Mouse (Mus musculus): ENCODE data around the gene Ttbk2. TPM values are rescaled to one million over a fixed set of nuclear protein-coding genes. Genes with fewer than 3 reads are reported as not detected.

Gene Ttbk2
- total and polyA plus RNA-seq, 3 experiments, result 0.76 to 1.4 (median 1.2) TPM

- Histone ChIP-seq H3K36me3 (replicated peaks in 1 of 2; ENCODE audit: control insufficient read depth in 1 of 2, insufficient read depth in 1 of 2, low read length in 1 of 2) (peaks cover 66 to 91% of the 10 kb centered on the region in 2 experiments), H3K9ac (ENCODE audit: insufficient read depth, low read depth) (no peak overlapping the region), H3K27me3 (replicated peaks) (no peaks in the 10 kb centered on the region), H3K9me3 (replicated peaks; ENCODE audit: low read length) (no peaks in the 10 kb centered on the region), H3K27ac (ENCODE audit: insufficient read depth, low read depth) (no peak overlapping the region), H3K4me2 (ENCODE audit: insufficient read depth, low read depth, poor library complexity, severe bottlenecking) (no peak overlapping the region), H3K4me3 (replicated peaks in 1 of 3; ENCODE audit: low read depth in 2 of 3, low read length in 2 of 3, poor library complexity in 1 of 3) (no peak overlapping the region), H3K79me2 (replicated peaks; ENCODE audit: control insufficient read depth, extremely low read depth, insufficient read depth, poor library complexity, severe bottlenecking) (no peaks in the 10 kb centered on the region; the same call in 1 of the 2 replicates), H3K4me1 (ENCODE audit: control insufficient read depth in 1 of 2, insufficient read depth in 2 of 2) (peaks cover 9 to 49% of the 10 kb centered on the region in 2 experiments)
- DNase-seq (ENCODE audit: extremely low read depth), result no peak
- dilution Hi-C loops (cut with MboI; ENCODE audit: extremely low pct_ligation_motif_present, extremely low pct_unique_long_range_greater_than_20kb, low sequenced_read_pairs), result no loop called here
- TF ChIP-seq MEF2A (IDR thresholded peaks at IDR 0.05; ENCODE audit: borderline replicate concordance, low read depth, low read length), result no peak
- no peak for TF ChIP-seq MAX (IDR thresholded peaks at IDR 0.05; ENCODE audit: low read length)
- TF ChIP-seq E2F4 (IDR thresholded peaks at IDR 0.05; ENCODE audit: insufficient replicate concordance, low read depth, low read length), result no peak
- in situ Hi-C loops (cut with MboI; ENCODE audit: low pct_ligation_motif_present, low pct_unique_long_range_greater_than_20kb, low sequenced_read_pairs), result no loop called here
Observed at GRCm38 (mm10) chr2:120723621-120724020, 126.8 kb downstream of the Ttbk2 start.

- no peak for DNase-seq (ENCODE audit: extremely low read depth)
- Histone ChIP-seq H3K4me2 (ENCODE audit: insufficient read depth, low read depth, poor library complexity, severe bottlenecking) (no peak overlapping the region), H3K9me3 (replicated peaks; ENCODE audit: low read length) (no peaks in the 10 kb centered on the region), H3K27ac (ENCODE audit: insufficient read depth, low read depth) (no peak overlapping the region), H3K27me3 (replicated peaks) (no peaks in the 10 kb centered on the region), H3K36me3 (replicated peaks in 1 of 2; ENCODE audit: control insufficient read depth in 1 of 2, insufficient read depth in 1 of 2, low read length in 1 of 2) (peaks cover 60 to 91% of the 10 kb centered on the region in 2 experiments), H3K4me1 (ENCODE audit: control insufficient read depth in 1 of 2, insufficient read depth in 2 of 2) (peaks cover 9 to 43% of the 10 kb centered on the region in 2 experiments), H3K9ac (ENCODE audit: insufficient read depth, low read depth) (no peak overlapping the region), H3K79me2 (replicated peaks; ENCODE audit: control insufficient read depth, extremely low read depth, insufficient read depth, poor library complexity, severe bottlenecking) (no peaks in the 10 kb centered on the region; the same call in 1 of the 2 replicates), H3K4me3 (replicated peaks in 1 of 3; ENCODE audit: low read depth in 2 of 3, low read length in 2 of 3, poor library complexity in 1 of 3) (no peak overlapping the region)
- in situ Hi-C loops (cut with MboI; ENCODE audit: low pct_ligation_motif_present, low pct_unique_long_range_greater_than_20kb, low sequenced_read_pairs) (no loop called here), dilution Hi-C loops (cut with MboI; ENCODE audit: extremely low pct_ligation_motif_present, extremely low pct_unique_long_range_greater_than_20kb, low sequenced_read_pairs) (no loop called here)
- TF ChIP-seq EP300 (IDR thresholded peaks at IDR 0.05; ENCODE audit: low read length) (no peak), IRF4 (IDR thresholded peaks at IDR 0.05; ENCODE audit: low read depth, low read length) (no peak), POLR2A (IDR thresholded peaks at IDR 0.05; ENCODE audit: low read depth, low read length) (no peak), JUND (conservative IDR thresholded peaks at IDR 0.05; ENCODE audit: low read depth, low read length) (no peak), E2F4 (IDR thresholded peaks at IDR 0.05; ENCODE audit: insufficient replicate concordance, low read depth, low read length) (no peak), USF1 (IDR thresholded peaks at IDR 0.05; ENCODE audit: low read depth, low read length) (no peak), CTCF (conservative IDR thresholded peaks at IDR 0.05 in 1 of 2, IDR thresholded peaks at IDR 0.05 in 1 of 2; ENCODE audit: low read depth in 2 of 2, low read length in 2 of 2) (no peak), HCFC1 (IDR thresholded peaks at IDR 0.05; ENCODE audit: low read depth, low read length) (no peak)
Observed at GRCm38 (mm10) chr2:120722491-120722890, 127.9 kb downstream of the Ttbk2 start.

GRCm38 (mm10) chr2:120721911-120722310 is 128.5 kb downstream of the Ttbk2 start:
- Histone ChIP-seq H3K4me3 (replicated peaks in 1 of 3; ENCODE audit: low read depth in 2 of 3, low read length in 2 of 3, poor library complexity in 1 of 3) (no peak overlapping the region), H3K27me3 (replicated peaks) (no peaks in the 10 kb centered on the region), H3K27ac (ENCODE audit: insufficient read depth, low read depth) (no peak overlapping the region), H3K4me2 (ENCODE audit: insufficient read depth, low read depth, poor library complexity, severe bottlenecking) (no peak overlapping the region), H3K9me3 (replicated peaks; ENCODE audit: low read length) (no peaks in the 10 kb centered on the region), H3K36me3 (replicated peaks in 1 of 2; ENCODE audit: control insufficient read depth in 1 of 2, insufficient read depth in 1 of 2, low read length in 1 of 2) (peaks cover 61 to 91% of the 10 kb centered on the region in 2 experiments), H3K9ac (ENCODE audit: insufficient read depth, low read depth) (no peak overlapping the region), H3K4me1 (ENCODE audit: control insufficient read depth in 1 of 2, insufficient read depth in 2 of 2) (peaks cover 9 to 43% of the 10 kb centered on the region in 2 experiments), H3K79me2 (replicated peaks; ENCODE audit: control insufficient read depth, extremely low read depth, insufficient read depth, poor library complexity, severe bottlenecking) (no peaks in the 10 kb centered on the region; the same call in 1 of the 2 replicates)
- dilution Hi-C loops (cut with MboI; ENCODE audit: extremely low pct_ligation_motif_present, extremely low pct_unique_long_range_greater_than_20kb, low sequenced_read_pairs), result no loop called here
- in situ Hi-C loops (cut with MboI; ENCODE audit: low pct_ligation_motif_present, low pct_unique_long_range_greater_than_20kb, low sequenced_read_pairs), result no loop called here
- no peak for DNase-seq (ENCODE audit: extremely low read depth)
- TF ChIP-seq ZKSCAN1 (IDR thresholded peaks at IDR 0.05; ENCODE audit: borderline replicate concordance, low read depth, low read length), result no peak
- no peak for TF ChIP-seq ETS1 (conservative IDR thresholded peaks at IDR 0.05; ENCODE audit: low read depth, low read length)
- TF ChIP-seq RAD21 (IDR thresholded peaks at IDR 0.05; ENCODE audit: low read depth, low read length), result no peak
- TF ChIP-seq JUND (conservative IDR thresholded peaks at IDR 0.05; ENCODE audit: low read depth, low read length), result no peak
- no peak for TF ChIP-seq SMC3 (IDR thresholded peaks at IDR 0.05; ENCODE audit: low read depth, low read length)

All from CH12.LX (cell line).